Mouse (Mus musculus) cortical plate, adult 2 months (tissue): ENCODE measurements around the gene Gm49394. TPM values are rescaled to one million over a fixed set of nuclear protein-coding genes. Genes with fewer than 3 reads are reported as not detected.

Source experiments
- H3K27ac ChIP-seq: fragments of 200-500 bp; 2 replicates; pipeline ENCODE4 v1.5.1; 2012; ENCODE audit warnings: low read length, control low read depth, inconsistent platforms; ENCODE audit not compliant: insufficient read depth
- H3K4me1 ChIP-seq: fragments of 200-500 bp; 2 replicates; pipeline ENCODE4 v1.6.1; 2011; ENCODE audit warnings: low read length; ENCODE audit not compliant: control insufficient read depth, insufficient read depth
- H3K4me3 ChIP-seq: fragments of 200-500 bp; 2 replicates; pipeline ENCODE4 v1.5.1; 2011; ENCODE audit warnings: mild to moderate bottlenecking, low read length, control low read depth; ENCODE audit not compliant: insufficient read depth
- CTCF ChIP-seq: fragments of 200-500 bp; IDR thresholded peaks from 2 replicates; pipeline ENCODE4 v1.5.1; 2011; ENCODE audit warnings: mild to moderate bottlenecking, control low read depth, low read length; ENCODE audit not compliant: insufficient read depth; ENCODE audit errors: extremely low read depth
- POLR2A ChIP-seq: fragments of 200-500 bp; IDR thresholded peaks from 2 replicates; pipeline ENCODE4 v1.6.1; 2011; ENCODE audit warnings: mild to moderate bottlenecking, low read length, control low read depth; ENCODE audit not compliant: insufficient read depth; ENCODE audit errors: extremely low read depth
- polyA plus RNA-seq: library from polyadenylated mRNA; depleted of rRNA; stranded (reverse); fragments of >200 nt; gene quantifications from 2 replicates; pipeline ENCODE4 v1.2.3, GENCODE M21; 2012

Gene Gm49394
- polyA plus RNA-seq, 1 experiment, result not detected

DNA sequence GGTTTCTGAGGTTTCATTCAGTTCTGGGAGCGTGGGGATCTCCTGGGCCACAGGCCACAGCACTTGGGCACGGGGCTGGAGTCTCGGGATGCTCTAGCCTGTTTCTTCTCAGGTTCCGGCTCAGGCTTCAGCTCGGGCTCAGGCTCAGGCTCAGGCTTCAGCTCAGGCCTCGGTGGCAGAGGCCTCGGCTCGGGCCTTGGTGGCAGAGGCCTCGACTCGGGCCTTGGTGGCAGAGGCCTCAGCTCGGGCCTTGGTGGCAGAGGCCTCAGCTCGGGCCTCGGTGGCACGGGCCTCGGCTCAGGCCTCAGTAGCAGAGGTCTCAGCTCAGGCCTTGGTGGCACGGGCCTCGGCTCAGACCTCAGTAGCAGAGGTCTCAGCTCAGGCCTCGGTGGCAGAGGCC is 2.2 kb downstream of the Gm49394 start:
- no peaks in the 10 kb centered on the region for H3K4me1 ChIP-seq
- no peak for TF ChIP-seq CTCF
- no peak for TF ChIP-seq POLR2A
- no peak overlapping the region for H3K4me3 ChIP-seq
- H3K27ac ChIP-seq, result no peak overlapping the region

DNA sequence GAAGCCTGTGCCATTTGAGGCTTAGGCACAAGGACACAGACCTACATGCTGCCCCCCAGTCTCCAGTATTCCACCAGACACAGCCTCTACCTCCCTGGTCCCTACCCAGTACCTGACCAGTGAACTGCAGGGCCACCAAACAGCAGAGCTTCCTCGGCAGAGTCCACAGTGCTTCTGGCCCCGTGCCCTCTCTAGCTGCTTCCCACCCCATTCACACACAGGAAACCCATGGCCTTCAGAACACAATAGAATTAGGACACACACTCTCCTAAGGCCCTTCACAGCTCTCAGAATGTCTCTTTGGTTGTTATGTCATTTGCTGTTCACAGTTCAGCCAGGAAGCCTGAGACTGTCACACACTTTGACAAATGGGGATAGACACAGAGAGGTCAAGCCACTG is 3.1 kb downstream of the Gm49394 start, which contains the start of gene Igf2:
Gene Igf2, minus strand, starts transcription at position 158 of the 400 bp plus-strand sequence.
- H3K4me3 ChIP-seq, result no peak within 1 kb of the TSS
- TF ChIP-seq CTCF (no peak), POLR2A (no peak)
- H3K4me1 ChIP-seq, result no peaks in the 10 kb centered on the region
- no peak within 1 kb of the TSS for H3K27ac ChIP-seq

DNA sequence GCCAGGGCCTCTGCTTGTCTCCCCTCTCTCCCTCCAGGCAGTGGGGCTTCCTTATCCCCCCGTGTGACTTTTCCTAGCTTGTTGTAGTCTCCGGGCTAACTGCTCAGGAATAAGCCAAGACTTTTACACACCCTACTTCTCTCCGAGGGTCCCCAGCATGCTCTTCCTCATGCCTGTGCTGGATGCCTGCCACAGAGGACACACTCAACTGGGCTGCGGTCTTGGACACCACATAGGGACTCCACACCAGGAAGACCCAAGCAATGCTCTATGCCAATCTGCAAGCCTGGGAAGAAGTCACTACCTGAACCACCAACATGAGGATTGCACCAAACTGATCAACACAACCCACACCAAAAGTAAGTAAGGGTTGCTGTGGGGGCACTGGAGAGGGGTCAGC is 3.6 kb downstream of the Gm49394 start:
- no peak for TF ChIP-seq CTCF
- no peak for TF ChIP-seq POLR2A
- Histone ChIP-seq H3K27ac (no peak overlapping the region), H3K4me3 (no peak overlapping the region), H3K4me1 (no peaks in the 10 kb centered on the region)

DNA sequence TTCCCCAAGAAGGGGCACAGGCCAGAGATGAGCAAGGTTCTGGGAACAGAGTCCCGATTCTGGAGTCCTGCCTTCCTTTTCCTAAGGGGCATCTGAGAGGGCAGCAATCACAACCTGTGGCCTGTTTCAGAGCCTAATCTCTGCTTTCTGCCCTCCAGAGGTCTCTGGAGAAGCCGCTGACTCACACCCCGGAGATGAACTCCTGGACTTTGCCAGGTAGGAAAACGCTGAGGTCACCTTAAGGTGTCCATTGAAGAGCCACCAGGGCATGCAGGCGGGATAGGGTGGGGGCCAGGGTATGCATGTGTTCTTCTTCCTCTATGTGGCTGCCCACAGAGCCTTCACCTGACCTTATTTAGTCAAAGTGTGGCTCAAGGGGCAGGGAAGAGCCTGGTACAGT is 4.4 kb downstream of the Gm49394 start:
- H3K4me1 ChIP-seq, result no peaks in the 10 kb centered on the region
- no peak for TF ChIP-seq CTCF
- TF ChIP-seq POLR2A, result no peak
- H3K4me3 ChIP-seq, result no peak overlapping the region
- H3K27ac ChIP-seq, result no peak overlapping the region

DNA sequence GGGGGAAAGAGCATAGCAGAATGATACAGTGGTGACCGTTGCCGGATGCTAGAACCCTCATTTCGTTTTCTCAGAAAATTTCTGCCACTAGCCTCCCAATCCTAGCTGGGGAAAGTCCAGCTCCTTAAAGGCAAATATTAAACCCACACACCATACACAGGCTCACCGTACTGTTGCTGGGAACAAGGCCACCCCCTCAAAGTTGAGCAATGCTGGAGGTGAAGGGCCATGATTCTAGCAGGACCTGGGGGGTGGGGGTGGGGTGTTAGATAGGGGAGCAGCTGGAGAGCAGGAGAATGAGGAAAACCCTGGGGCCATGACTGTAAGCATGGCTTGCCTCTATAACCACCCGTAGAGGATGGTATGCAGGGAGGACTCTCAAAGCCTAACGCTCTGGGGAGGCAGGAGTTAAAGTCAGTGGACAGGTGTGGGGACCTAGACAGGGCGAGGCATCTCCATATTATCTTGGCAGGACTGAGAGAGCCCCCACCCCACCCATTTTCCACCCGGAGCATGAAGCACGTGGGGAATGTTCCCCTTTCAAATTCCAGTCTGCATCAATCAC is 5.2 kb downstream of the Gm49394 start:
- H3K4me3 ChIP-seq, result no peak overlapping the region
- TF ChIP-seq POLR2A, result no peak
- no peak for TF ChIP-seq CTCF
- H3K27ac ChIP-seq, result no peak overlapping the region

DNA sequence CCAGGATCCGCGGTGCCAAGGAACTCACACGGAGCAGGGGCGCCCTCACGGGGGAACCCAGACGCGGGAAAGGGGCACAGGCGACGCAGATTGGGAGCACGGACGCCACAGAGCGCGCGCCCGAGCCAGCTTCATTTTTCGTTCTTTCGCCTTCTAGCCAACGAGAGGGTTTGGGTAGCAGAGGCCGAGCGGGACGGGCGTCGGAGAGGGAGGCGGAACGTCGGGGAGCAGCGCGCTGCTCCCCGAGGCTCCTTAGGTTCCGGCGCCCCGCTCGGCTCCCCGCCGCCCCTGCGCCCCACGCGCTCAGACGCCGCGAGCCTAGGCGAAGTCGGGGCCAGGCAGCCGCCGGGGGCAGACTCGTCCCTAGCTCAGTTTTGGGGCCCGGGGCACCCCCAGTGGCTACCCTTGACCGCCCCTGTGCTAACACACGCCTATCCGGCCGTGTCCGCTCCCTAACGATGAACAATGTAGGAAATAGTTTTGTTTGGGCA is 5.8 kb downstream of the Gm49394 start:
- H3K4me3 ChIP-seq, result no peak overlapping the region
- no peaks in the 10 kb centered on the region for H3K4me1 ChIP-seq
- TF ChIP-seq POLR2A (no peak), CTCF (no peak)

More for the DNA sequence above, 5.2 kb downstream of the Gm49394 start:
- no peaks in the 10 kb centered on the region for H3K4me1 ChIP-seq

DNA sequence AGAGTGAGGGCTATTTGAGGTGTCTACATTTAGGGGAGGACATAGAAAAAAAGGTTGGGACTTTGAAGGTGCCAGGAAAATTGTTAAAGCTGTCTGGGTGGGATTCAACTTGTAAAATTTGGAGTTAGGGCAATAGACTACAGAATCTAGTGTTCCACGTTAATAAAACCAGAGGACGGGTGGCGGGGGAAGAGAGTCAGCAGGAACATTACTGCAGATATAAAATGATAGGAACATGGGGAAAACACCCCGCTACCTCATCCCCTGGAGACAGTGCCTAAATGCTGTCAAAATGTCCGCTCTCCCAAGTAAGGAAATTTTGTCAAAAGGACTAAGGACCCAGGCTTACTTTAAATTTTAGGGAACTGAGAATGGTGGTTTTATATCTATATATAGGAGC is 6.6 kb downstream of the Gm49394 start:
- Histone ChIP-seq H3K4me1 (no peaks in the 10 kb centered on the region), H3K27ac (no peak overlapping the region), H3K4me3 (no peak overlapping the region)
- no peak for TF ChIP-seq CTCF
- TF ChIP-seq POLR2A, result no peak

More for the DNA sequence above, 5.8 kb downstream of the Gm49394 start:
- H3K27ac ChIP-seq, result no peak overlapping the region

DNA sequence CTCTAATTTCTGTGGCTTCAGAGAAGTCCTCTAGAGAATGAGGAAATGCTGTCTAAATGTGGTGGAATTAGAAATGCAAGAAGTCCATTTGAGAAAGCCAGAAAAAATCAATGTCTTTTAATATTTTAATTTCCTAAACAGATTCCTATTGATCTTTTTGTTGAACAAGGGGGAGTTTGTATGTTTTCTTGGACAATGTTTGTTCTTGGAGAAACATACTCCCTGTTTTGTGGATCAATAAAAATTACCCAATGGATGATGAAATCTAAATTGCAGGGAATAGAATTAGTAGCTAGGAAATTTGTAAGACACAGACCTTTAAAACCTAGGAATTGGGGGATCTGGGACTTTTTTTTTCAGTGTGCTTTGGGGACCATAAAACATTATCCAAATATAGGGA is 7.9 kb downstream of the Gm49394 start:
- Histone ChIP-seq H3K27ac (no peak overlapping the region), H3K4me3 (no peak overlapping the region), H3K4me1 (no peaks in the 10 kb centered on the region)
- TF ChIP-seq CTCF (no peak), POLR2A (no peak)

DNA sequence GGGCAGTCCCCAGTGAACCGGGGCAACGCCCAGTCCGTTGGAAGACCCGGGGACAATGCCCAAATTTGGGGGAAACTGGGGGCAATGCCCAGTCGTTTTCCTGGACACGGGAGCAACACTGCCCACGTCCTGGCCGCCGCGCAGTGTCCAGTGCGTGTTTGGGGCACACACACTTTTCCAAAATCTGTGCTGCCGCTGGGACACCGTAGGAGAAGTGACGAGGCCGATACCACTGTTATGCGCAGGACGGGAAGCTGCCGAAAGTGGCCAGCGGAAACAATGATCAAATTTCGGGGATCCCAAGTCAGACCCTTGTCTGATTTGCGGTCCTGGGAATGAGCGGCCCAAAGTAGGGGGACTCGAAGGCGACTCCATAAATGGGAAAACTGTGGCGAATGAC is 8.7 kb downstream of the Gm49394 start:
- TF ChIP-seq CTCF (no peak), POLR2A (no peak)
- no peak overlapping the region for H3K4me3 ChIP-seq

DNA sequence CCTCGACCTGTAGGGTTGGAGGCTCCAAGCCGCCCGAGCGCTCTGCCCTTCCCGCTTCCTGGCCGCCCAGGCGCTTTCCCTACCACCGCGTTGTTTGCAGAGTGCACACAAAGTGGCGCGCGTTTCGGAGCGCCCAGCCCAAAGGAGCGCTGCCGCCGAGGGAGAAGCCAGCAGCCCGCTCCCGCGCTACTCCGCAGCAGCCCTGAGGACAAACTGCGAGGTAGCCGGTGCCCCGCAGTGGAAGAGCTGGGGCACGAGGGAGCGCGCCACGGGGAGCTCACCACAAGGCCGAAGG is 9.1 kb downstream of the Gm49394 start:
- no peaks in the 10 kb centered on the region for H3K4me1 ChIP-seq
- TF ChIP-seq CTCF, result no peak
- no peak for TF ChIP-seq POLR2A
- H3K27ac ChIP-seq, result no peak overlapping the region
- no peak overlapping the region for H3K4me3 ChIP-seq

More for the DNA sequence above, 8.7 kb downstream of the Gm49394 start:
- H3K27ac ChIP-seq, result no peak overlapping the region
- no peaks in the 10 kb centered on the region for H3K4me1 ChIP-seq
